Mouse (Mus musculus) hindbrain, embryonic 12.5 days (tissue): ENCODE measurements around the gene Hectd4. TPM values are rescaled to one million over a fixed set of nuclear protein-coding genes. Genes with fewer than 3 reads are reported as not detected.

ENCODE experiments used
- ATAC-seq: fragments of 200-750 bp; cut with Nextera tagmentation; 2 replicates; pipeline ENCODE4 v1.8.0; 2017; ENCODE audit warnings: moderate TSS enrichment; ENCODE audit not compliant: low FRiP score
- H3K27ac ChIP-seq: fragments of 300-500 bp; sonication (generic); 2 replicates; pipeline ENCODE4 v1.5.1; 2016; ENCODE audit warnings: mild to moderate bottlenecking
- H3K27me3 ChIP-seq: fragments of 300-500 bp; sonication (generic); 2 replicates; pipeline ENCODE4 v1.6.1; 2016; ENCODE audit warnings: mild to moderate bottlenecking
- H3K36me3 ChIP-seq: fragments of 300-500 bp; sonication (generic); 2 replicates; pipeline ENCODE4 v1.6.1; 2016; ENCODE audit warnings: mild to moderate bottlenecking
- H3K4me1 ChIP-seq: fragments of 300-500 bp; sonication (generic); 2 replicates; pipeline ENCODE4 v1.6.1; 2016
- H3K4me2 ChIP-seq: fragments of 300-500 bp; sonication (generic); replicated peaks from 2 replicates; pipeline ENCODE4 v1.6.1; 2016; ENCODE audit warnings: mild to moderate bottlenecking
- H3K4me3 ChIP-seq: fragments of 300-500 bp; sonication (generic); 2 replicates; pipeline ENCODE4 v1.5.1; 2016; ENCODE audit warnings: mild to moderate bottlenecking
- H3K9ac ChIP-seq: fragments of 300-500 bp; sonication (generic); 2 replicates; pipeline ENCODE4 v1.6.1; 2016; ENCODE audit warnings: mild to moderate bottlenecking, moderate library complexity
- H3K9me3 ChIP-seq: fragments of 300-500 bp; sonication (generic); replicated peaks from 2 replicates; pipeline ENCODE4 v1.6.1; 2016; ENCODE audit warnings: mild to moderate bottlenecking
- WGBS: fragments of 180-500 bp; shearing (Covaris S2); methylation state at CpG from one replicate; pipeline ENCODE4 v1.1.7; 2016; 5-methylcytosine and 5-hydroxymethylcytosine counted together
- polyA plus RNA-seq: library from polyadenylated mRNA; unstranded; fragments of >200 nt; fragmentation: Nextera tagmentation; extraction: Ambion mirVana; gene quantifications from 2 replicates; pipeline ENCODE4 v1.2.1, GENCODE M21; 2016

The Hectd4 gene
- polyA plus RNA-seq, 1 experiment from 2014 or later, result 16.4 TPM

- 50% methylated on average over 1 of the region's 1 CpGs for WGBS
- H3K4me1 ChIP-seq, result no peaks in the 10 kb centered on the region
- no peaks in the 10 kb centered on the region for H3K27me3 ChIP-seq
- no peak overlapping the region for H3K9ac ChIP-seq
- no peaks in the 10 kb centered on the region for H3K36me3 ChIP-seq
- no peak overlapping the region for H3K4me2 ChIP-seq
- no peaks in the 10 kb centered on the region for H3K9me3 ChIP-seq
- ATAC-seq, result no peak
- H3K4me3 ChIP-seq, result no peak overlapping the region
- H3K27ac ChIP-seq, result no peak overlapping the region
Measured at GRCm38 (mm10) chr5:121242261-121242660, 22.2 kb downstream of the Hectd4 start.

DNA sequence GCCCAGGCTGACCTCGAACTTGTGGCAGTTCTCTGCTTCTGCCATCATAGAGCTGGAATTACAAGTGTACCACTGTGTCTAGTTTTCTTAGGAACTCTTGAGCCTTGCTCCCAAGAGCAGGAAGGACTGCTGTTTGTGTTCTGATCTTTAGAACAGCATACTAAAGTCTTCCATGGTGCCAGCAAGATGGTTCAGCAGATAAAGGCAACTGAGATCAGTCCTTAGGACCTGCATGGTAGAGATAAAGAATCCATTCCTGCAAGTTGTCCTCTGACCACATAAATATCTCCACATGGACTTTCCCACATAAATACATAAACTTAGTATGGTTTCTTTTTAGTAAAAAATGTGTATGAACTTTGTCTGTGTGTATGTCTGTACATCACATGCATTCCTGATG lies 22.7 kb downstream of the Hectd4 start:
- no peaks in the 10 kb centered on the region for H3K36me3 ChIP-seq
- no peak overlapping the region for H3K9ac ChIP-seq
- no peak for ATAC-seq
- H3K4me3 ChIP-seq, result no peak overlapping the region
- WGBS, result 95% methylated on average over 1 of the region's 1 CpGs
- no peak overlapping the region for H3K4me2 ChIP-seq
- no peaks in the 10 kb centered on the region for H3K27me3 ChIP-seq
- H3K4me1 ChIP-seq, result no peaks in the 10 kb centered on the region
- no peak overlapping the region for H3K27ac ChIP-seq
- H3K9me3 ChIP-seq, result no peaks in the 10 kb centered on the region

GRCm38 (mm10) chr5:121243676-121244364 lies 23.8 kb downstream of the Hectd4 start:
- whole genome bisulfite sequencing, result 89% methylated on average over 1 of the region's 1 CpGs
- no peak for ATAC-seq
- Histone ChIP-seq H3K9ac (no peak overlapping the region), H3K27ac (no peak overlapping the region), H3K36me3 (no peaks in the 10 kb centered on the region), H3K4me3 (no peak overlapping the region), H3K4me2 (no peak overlapping the region), H3K27me3 (no peaks in the 10 kb centered on the region), H3K4me1 (no peaks in the 10 kb centered on the region), H3K9me3 (no peaks in the 10 kb centered on the region)

DNA sequence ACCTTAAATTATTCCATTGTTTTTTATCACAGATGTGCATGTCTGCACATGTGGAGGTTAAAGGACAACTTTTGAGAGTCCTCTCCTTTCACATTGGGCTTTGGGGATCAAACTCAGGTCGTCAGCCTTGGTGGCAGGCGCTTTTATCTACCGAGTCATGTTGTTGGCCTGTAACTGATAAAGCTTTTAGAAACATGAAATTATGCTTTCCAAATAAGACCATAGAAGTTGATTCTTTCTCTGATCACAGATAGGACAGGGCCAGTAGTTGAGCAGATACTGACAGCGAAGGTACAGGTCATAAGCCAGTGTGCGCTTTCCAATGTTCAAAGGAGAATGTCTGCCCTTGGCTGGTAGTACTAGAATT lies 24.3 kb downstream of the Hectd4 start:
- WGBS, result 93% methylated on average over 5 of the region's 5 CpGs
- no peak for ATAC-seq

GRCm38 (mm10) chr5:121245201-121245600 lies 25.2 kb downstream of the Hectd4 start:
- Histone ChIP-seq H3K4me3 (no peak overlapping the region), H3K9me3 (no peaks in the 10 kb centered on the region), H3K27me3 (no peaks in the 10 kb centered on the region), H3K36me3 (no peaks in the 10 kb centered on the region), H3K4me1 (no peaks in the 10 kb centered on the region), H3K9ac (no peak overlapping the region), H3K4me2 (no peak overlapping the region), H3K27ac (no peak overlapping the region)
- ATAC-seq, result no peak
- 77% methylated on average over 7 of the region's 7 CpGs for WGBS

More for the DNA sequence above, 24.3 kb downstream of the Hectd4 start:
- Histone ChIP-seq H3K4me3 (no peak overlapping the region), H3K9me3 (no peaks in the 10 kb centered on the region), H3K4me2 (no peak overlapping the region), H3K4me1 (no peaks in the 10 kb centered on the region), H3K27ac (no peak overlapping the region), H3K27me3 (no peaks in the 10 kb centered on the region), H3K36me3 (no peaks in the 10 kb centered on the region), H3K9ac (no peak overlapping the region)

DNA sequence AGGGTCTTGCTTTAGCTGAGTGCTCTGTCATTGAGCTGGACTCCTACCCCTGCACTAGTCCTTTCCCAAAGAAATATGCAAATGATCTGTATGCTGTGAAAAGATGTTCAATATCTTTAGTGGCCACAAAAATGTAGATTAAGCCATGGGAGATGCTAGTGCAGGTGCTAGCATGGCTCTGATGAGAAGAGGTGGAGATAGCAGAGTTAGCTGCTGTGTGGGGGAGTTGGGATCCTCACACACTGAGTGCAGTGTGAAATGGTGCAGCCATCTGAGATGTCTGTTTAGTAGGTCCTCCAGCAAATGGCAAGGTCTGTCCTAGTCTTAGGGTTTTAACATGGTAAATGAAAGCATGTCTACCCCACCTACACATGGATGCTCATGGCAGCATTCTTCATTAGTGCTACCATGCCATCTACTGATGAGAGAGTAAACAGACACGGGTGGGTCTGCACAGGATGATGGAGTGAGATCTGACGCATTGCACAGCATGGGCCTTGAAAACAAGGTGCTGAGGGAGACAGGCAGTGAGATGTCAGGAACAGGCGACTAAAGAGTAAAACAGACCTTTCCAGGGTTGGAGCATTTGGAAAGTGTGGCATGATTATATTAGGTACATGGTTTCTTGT lies 28.9 kb downstream of the Hectd4 start:
- H3K36me3 ChIP-seq, result peaks cover 5% of the 10 kb centered on the region; the same call in 1 of the 2 replicates
- no peak overlapping the region for H3K4me2 ChIP-seq
- no peaks in the 10 kb centered on the region for H3K27me3 ChIP-seq
- no peaks in the 10 kb centered on the region for H3K9me3 ChIP-seq
- no peak for ATAC-seq
- H3K9ac ChIP-seq, result no peak overlapping the region
- H3K4me1 ChIP-seq, result no peaks in the 10 kb centered on the region
- 76% methylated on average over 3 of the region's 3 CpGs for WGBS
- no peak overlapping the region for H3K27ac ChIP-seq
- H3K4me3 ChIP-seq, result no peak overlapping the region

DNA sequence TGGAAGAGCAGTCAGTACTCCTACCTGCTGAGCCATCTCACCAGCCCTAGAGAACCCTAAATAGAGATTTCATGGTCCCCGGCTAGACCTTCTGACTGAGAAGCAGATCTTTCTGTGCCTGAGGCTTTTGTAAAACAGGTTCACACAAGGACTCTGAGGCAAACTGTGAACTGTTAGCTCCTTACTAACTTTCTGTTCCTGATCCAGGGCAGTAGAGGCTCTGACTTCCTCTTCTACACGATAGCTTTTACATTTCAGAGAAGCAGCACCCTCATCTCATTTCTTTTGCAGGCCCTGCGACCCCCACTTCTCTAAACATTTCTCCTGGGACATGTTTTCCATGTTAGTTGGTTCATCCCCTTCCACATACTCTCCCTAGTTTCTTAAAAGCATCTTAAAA lies 29.7 kb downstream of the Hectd4 start:
- ATAC-seq, result no peak
- Histone ChIP-seq H3K27me3 (no peaks in the 10 kb centered on the region), H3K36me3 (peaks cover 10% of the 10 kb centered on the region), H3K4me1 (no peaks in the 10 kb centered on the region), H3K4me3 (no peak overlapping the region), H3K4me2 (no peak overlapping the region), H3K9me3 (no peaks in the 10 kb centered on the region), H3K9ac (no peak overlapping the region), H3K27ac (no peak overlapping the region)
- WGBS, result 90% methylated on average over 3 of the region's 3 CpGs

- no peak overlapping the region for H3K4me2 ChIP-seq
- no peaks in the 10 kb centered on the region for H3K27me3 ChIP-seq
- H3K9ac ChIP-seq, result no peak overlapping the region
- no peaks in the 10 kb centered on the region for H3K4me1 ChIP-seq
- 69% methylated on average over 8 of the region's 8 CpGs for WGBS
- H3K9me3 ChIP-seq, result no peaks in the 10 kb centered on the region
- no peak for ATAC-seq
- no peak overlapping the region for H3K4me3 ChIP-seq
- no peak overlapping the region for H3K27ac ChIP-seq
- peaks cover 13% of the 10 kb centered on the region for H3K36me3 ChIP-seq
Measured at GRCm38 (mm10) chr5:121251813-121252212, 31.8 kb downstream of the Hectd4 start.

DNA sequence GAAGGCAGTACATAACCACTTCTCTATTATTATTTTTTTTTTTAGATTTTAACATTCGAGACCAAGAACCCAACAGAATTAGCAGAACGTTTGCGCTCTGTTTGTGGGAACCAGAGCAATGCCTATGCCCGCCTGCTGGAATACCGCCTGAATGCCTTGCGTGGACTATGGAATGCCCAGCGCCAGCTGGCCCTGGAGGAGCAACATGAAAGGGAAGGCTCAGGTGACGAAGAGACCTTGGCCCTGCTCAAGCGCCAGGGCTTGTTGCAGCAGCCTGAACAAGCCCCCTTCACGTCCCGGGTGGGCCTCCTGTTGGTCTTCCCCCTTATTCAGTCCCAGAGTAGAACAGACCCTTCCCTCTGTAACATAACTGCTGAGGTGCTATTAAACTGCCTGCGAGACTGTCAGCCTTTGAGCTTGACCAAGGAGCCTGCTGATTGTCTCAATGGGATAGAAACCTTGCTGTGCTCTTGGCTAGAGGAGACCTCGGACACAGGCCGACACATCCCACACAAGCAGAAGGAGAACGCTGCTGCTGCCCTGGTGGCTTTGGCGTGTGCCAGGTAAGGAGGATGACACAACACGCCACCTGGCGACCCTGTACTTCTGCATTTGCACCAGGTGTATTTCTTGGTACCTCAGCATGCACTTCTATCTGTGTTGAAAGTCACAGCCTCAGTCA lies 33.9 kb downstream of the Hectd4 start:
- H3K9me3 ChIP-seq, result no peaks in the 10 kb centered on the region
- H3K27ac ChIP-seq, result no peak overlapping the region
- WGBS, result 90% methylated on average over 18 of the region's 18 CpGs
- ATAC-seq, result no peak
- peaks cover 26% of the 10 kb centered on the region for H3K36me3 ChIP-seq
- no peak overlapping the region for H3K4me3 ChIP-seq
- no peak overlapping the region for H3K4me2 ChIP-seq
- H3K4me1 ChIP-seq, result no peaks in the 10 kb centered on the region
- H3K27me3 ChIP-seq, result no peaks in the 10 kb centered on the region
- H3K9ac ChIP-seq, result no peak overlapping the region

DNA sequence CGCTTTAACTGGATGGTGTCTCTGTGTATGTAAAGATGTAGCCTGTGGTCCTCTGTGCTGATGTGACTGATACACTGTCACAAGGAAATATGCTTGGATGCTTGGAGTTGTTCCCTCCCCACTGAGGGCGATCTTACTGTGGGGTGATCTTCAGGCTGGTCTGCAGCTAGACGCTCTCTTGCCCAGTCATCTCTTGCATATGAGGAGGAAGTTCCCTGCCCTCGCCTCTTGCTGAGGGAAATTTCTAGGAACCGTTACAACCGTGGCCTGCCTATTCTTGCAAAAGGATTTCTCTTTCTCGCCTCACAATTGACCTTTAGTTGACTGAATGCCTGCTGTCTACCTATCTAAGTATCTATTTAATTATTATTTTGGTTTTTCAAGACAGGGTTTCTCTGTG lies 35.0 kb downstream of the Hectd4 start:
- H3K4me3 ChIP-seq, result no peak overlapping the region
- WGBS, result 89% methylated on average over 7 of the region's 7 CpGs
- no peaks in the 10 kb centered on the region for H3K9me3 ChIP-seq
- no peaks in the 10 kb centered on the region for H3K4me1 ChIP-seq
- H3K27ac ChIP-seq, result no peak overlapping the region
- H3K36me3 ChIP-seq, result peaks cover 32% of the 10 kb centered on the region
- no peak overlapping the region for H3K9ac ChIP-seq
- no peak for ATAC-seq
- no peak overlapping the region for H3K4me2 ChIP-seq
- no peaks in the 10 kb centered on the region for H3K27me3 ChIP-seq

GRCm38 (mm10) chr5:121261806-121262205 lies 41.8 kb downstream of the Hectd4 start:
- no peak for ATAC-seq
- Histone ChIP-seq H3K4me1 (no peaks in the 10 kb centered on the region), H3K9me3 (no peaks in the 10 kb centered on the region), H3K4me2 (no peak overlapping the region), H3K27me3 (no peaks in the 10 kb centered on the region), H3K36me3 (peaks cover 57% of the 10 kb centered on the region), H3K9ac (no peak overlapping the region), H3K4me3 (no peak overlapping the region), H3K27ac (no peak overlapping the region)
- WGBS, result 95% methylated on average over 3 of the region's 3 CpGs

DNA sequence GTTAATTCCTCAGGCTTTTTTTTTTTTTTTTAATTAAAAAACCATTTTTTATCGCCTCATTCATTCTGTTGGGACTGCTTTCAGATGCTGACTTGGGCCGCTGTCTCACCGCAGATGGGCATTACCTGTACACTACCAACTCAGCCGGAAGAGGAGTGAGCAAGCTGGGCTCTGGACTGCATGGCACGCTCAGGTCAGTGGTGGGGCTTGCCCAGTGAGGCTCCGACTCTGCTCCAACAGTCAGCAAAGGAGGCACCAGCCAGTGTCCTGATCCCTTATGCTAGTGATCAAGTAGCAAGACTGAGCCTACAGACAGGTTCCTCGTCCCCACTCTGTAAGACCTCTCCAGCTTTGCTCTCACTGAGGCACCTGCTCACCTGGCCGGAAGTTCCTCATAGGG lies 42.4 kb downstream of the Hectd4 start:
- no peak overlapping the region for H3K9ac ChIP-seq
- no peaks in the 10 kb centered on the region for H3K27me3 ChIP-seq
- ATAC-seq, result no peak
- 96% methylated on average over 8 of the region's 8 CpGs for WGBS
- H3K27ac ChIP-seq, result no peak overlapping the region
- H3K4me1 ChIP-seq, result no peaks in the 10 kb centered on the region
- H3K4me3 ChIP-seq, result no peak overlapping the region
- no peaks in the 10 kb centered on the region for H3K9me3 ChIP-seq
- peaks cover 54% of the 10 kb centered on the region for H3K36me3 ChIP-seq
- H3K4me2 ChIP-seq, result no peak overlapping the region

- Histone ChIP-seq H3K4me2 (no peak overlapping the region), H3K4me1 (no peaks in the 10 kb centered on the region), H3K9me3 (no peaks in the 10 kb centered on the region), H3K27me3 (no peaks in the 10 kb centered on the region), H3K9ac (no peak overlapping the region), H3K4me3 (no peak overlapping the region), H3K36me3 (peaks cover 59% of the 10 kb centered on the region), H3K27ac (no peak overlapping the region)
- 96% methylated on average over 2 of the region's 2 CpGs for WGBS
- no peak for ATAC-seq
Measured at GRCm38 (mm10) chr5:121264593-121264992, 44.6 kb downstream of the Hectd4 start.
